Mouse (Mus musculus): ENCODE data around the gene Palmd. TPM values are rescaled to one million over a fixed set of nuclear protein-coding genes. Genes with fewer than 3 reads are reported as not detected.
A peak's percentile ranks its signal among the peaks of the same experiment; 100 is the strongest.

Palmd gene
- polyA plus RNA-seq, 1 experiment from 2014 or later = 15.9 TPM

- H3K4me1 ChIP-seq (ENCODE audit: control insufficient read depth, insufficient read depth, low read length) = peaks cover 6% of the 10 kb centered on the region
- 85% methylated on average over 9 of the region's 9 CpGs for WGBS
- H3K27ac ChIP-seq (ENCODE audit: low read depth, low read length) = no peak overlapping the region
- no peak overlapping the region for H3K4me3 ChIP-seq (ENCODE audit: low read depth, low read length)
- no peaks in the 10 kb centered on the region for H3K9me3 ChIP-seq (replicated peaks; ENCODE audit: control insufficient read depth, low read length)
- no peak for ATAC-seq
- no peaks in the 10 kb centered on the region for H3K36me3 ChIP-seq (ENCODE audit: control insufficient read depth, insufficient read depth, low read length)
- DNase-seq (ENCODE audit: low spot score) = no peak
- H3K9ac ChIP-seq (ENCODE audit: low read length) = no peak overlapping the region
- no peak overlapping the region for H3K4me2 ChIP-seq (ENCODE audit: low read length)
- no peaks in the 10 kb centered on the region for H3K27me3 ChIP-seq (replicated peaks; ENCODE audit: control insufficient read depth, insufficient read depth, low read length)
These were observed 75.9 kb downstream of the Palmd start for GRCm38 (mm10) chr3:116892872-116893271.

GRCm38 (mm10) chr3:116892206-116892563, 76.6 kb downstream of the Palmd start:
- Histone ChIP-seq H3K4me1 (ENCODE audit: control insufficient read depth, insufficient read depth, low read length) (peaks cover 6% of the 10 kb centered on the region), H3K9me3 (replicated peaks; ENCODE audit: control insufficient read depth, low read length) (no peaks in the 10 kb centered on the region), H3K9ac (ENCODE audit: low read length) (no peak overlapping the region), H3K36me3 (ENCODE audit: control insufficient read depth, insufficient read depth, low read length) (no peaks in the 10 kb centered on the region), H3K27ac (ENCODE audit: low read depth, low read length) (no peak overlapping the region), H3K27me3 (replicated peaks; ENCODE audit: control insufficient read depth, insufficient read depth, low read length) (no peaks in the 10 kb centered on the region), H3K4me3 (ENCODE audit: low read depth, low read length) (no peak overlapping the region), H3K4me2 (ENCODE audit: low read length) (peak overlapping the region; percentile 26; the same call in 1 of the 2 replicates)
- peak; percentile 42; the same call in 1 of the 2 replicates for ATAC-seq
- DNase-seq (ENCODE audit: low spot score) = no peak
- 77% methylated on average over 6 of the region's 6 CpGs for WGBS

GRCm38 (mm10) chr3:116891436-116892205, 77.2 kb downstream of the Palmd start:
- Histone ChIP-seq H3K27me3 (replicated peaks; ENCODE audit: control insufficient read depth, insufficient read depth, low read length) (no peaks in the 10 kb centered on the region), H3K4me1 (ENCODE audit: control insufficient read depth, insufficient read depth, low read length) (peaks cover 6% of the 10 kb centered on the region), H3K4me3 (ENCODE audit: low read depth, low read length) (no peak overlapping the region), H3K36me3 (ENCODE audit: control insufficient read depth, insufficient read depth, low read length) (no peaks in the 10 kb centered on the region), H3K9ac (ENCODE audit: low read length) (no peak overlapping the region), H3K9me3 (replicated peaks; ENCODE audit: control insufficient read depth, low read length) (no peaks in the 10 kb centered on the region), H3K27ac (ENCODE audit: low read depth, low read length) (no peak overlapping the region), H3K4me2 (ENCODE audit: low read length) (peak overlapping the region; percentile 26; the same call in 1 of the 2 replicates)
- 47% methylated on average over 17 of the region's 17 CpGs for WGBS
- ATAC-seq = peak; percentile 62
- DNase-seq (ENCODE audit: low spot score) = peak; percentile 34

- no peak overlapping the region for H3K4me2 ChIP-seq (ENCODE audit: low read length)
- H3K9me3 ChIP-seq (replicated peaks; ENCODE audit: control insufficient read depth, low read length) = no peaks in the 10 kb centered on the region
- H3K4me3 ChIP-seq (ENCODE audit: low read depth, low read length) = no peak overlapping the region
- no peak overlapping the region for H3K9ac ChIP-seq (ENCODE audit: low read length)
- DNase-seq (ENCODE audit: low spot score) (no peak), ATAC-seq (no peak)
- H3K36me3 ChIP-seq (ENCODE audit: control insufficient read depth, insufficient read depth, low read length) = no peaks in the 10 kb centered on the region
- peaks cover 6% of the 10 kb centered on the region for H3K4me1 ChIP-seq (ENCODE audit: control insufficient read depth, insufficient read depth, low read length)
- WGBS = 96% methylated on average over 4 of the region's 4 CpGs
- no peaks in the 10 kb centered on the region for H3K27me3 ChIP-seq (replicated peaks; ENCODE audit: control insufficient read depth, insufficient read depth, low read length)
- no peak overlapping the region for H3K27ac ChIP-seq (ENCODE audit: low read depth, low read length)
These were observed 78.2 kb downstream of the Palmd start for GRCm38 (mm10) chr3:116890576-116890975.

- H3K27me3 ChIP-seq (replicated peaks; ENCODE audit: control insufficient read depth, insufficient read depth, low read length) = no peaks in the 10 kb centered on the region
- H3K4me2 ChIP-seq (ENCODE audit: low read length) = no peak overlapping the region
- DNase-seq (ENCODE audit: low spot score) (no peak), ATAC-seq (no peak)
- no peak overlapping the region for H3K4me3 ChIP-seq (ENCODE audit: low read depth, low read length)
- no peaks in the 10 kb centered on the region for H3K9me3 ChIP-seq (replicated peaks; ENCODE audit: control insufficient read depth, low read length)
- H3K36me3 ChIP-seq (ENCODE audit: control insufficient read depth, insufficient read depth, low read length) = no peaks in the 10 kb centered on the region
- no peak overlapping the region for H3K27ac ChIP-seq (ENCODE audit: low read depth, low read length)
- H3K4me1 ChIP-seq (ENCODE audit: control insufficient read depth, insufficient read depth, low read length) = peaks cover 6% of the 10 kb centered on the region
- WGBS = 82% methylated on average over 7 of the region's 7 CpGs
- H3K9ac ChIP-seq (ENCODE audit: low read length) = no peak overlapping the region
These were observed 79.4 kb downstream of the Palmd start for GRCm38 (mm10) chr3:116889358-116889757.

GRCm38 (mm10) chr3:116884941-116885340, 83.8 kb downstream of the Palmd start:
- ATAC-seq (no peak), DNase-seq (ENCODE audit: low spot score) (no peak)
- H3K4me2 ChIP-seq (ENCODE audit: low read length) = no peak overlapping the region
- H3K27me3 ChIP-seq (replicated peaks; ENCODE audit: control insufficient read depth, insufficient read depth, low read length) = no peaks in the 10 kb centered on the region
- H3K4me1 ChIP-seq (ENCODE audit: control insufficient read depth, insufficient read depth, low read length) = no peaks in the 10 kb centered on the region
- H3K36me3 ChIP-seq (ENCODE audit: control insufficient read depth, insufficient read depth, low read length) = no peaks in the 10 kb centered on the region
- H3K4me3 ChIP-seq (ENCODE audit: low read depth, low read length) = no peak overlapping the region
- WGBS = 86% methylated on average over 8 of the region's 8 CpGs
- no peak overlapping the region for H3K9ac ChIP-seq (ENCODE audit: low read length)
- no peaks in the 10 kb centered on the region for H3K9me3 ChIP-seq (replicated peaks; ENCODE audit: control insufficient read depth, low read length)
- no peak overlapping the region for H3K27ac ChIP-seq (ENCODE audit: low read depth, low read length)

GRCm38 (mm10) chr3:116882221-116882960, 86.4 kb downstream of the Palmd start:
- no peaks in the 10 kb centered on the region for H3K4me1 ChIP-seq (ENCODE audit: control insufficient read depth, insufficient read depth, low read length)
- no peak overlapping the region for H3K27ac ChIP-seq (ENCODE audit: low read depth, low read length)
- no peak for ATAC-seq
- WGBS = 95% methylated on average over 14 of the region's 14 CpGs
- no peak for DNase-seq (ENCODE audit: low spot score)
- no peak overlapping the region for H3K9ac ChIP-seq (ENCODE audit: low read length)
- no peaks in the 10 kb centered on the region for H3K9me3 ChIP-seq (replicated peaks; ENCODE audit: control insufficient read depth, low read length)
- no peaks in the 10 kb centered on the region for H3K36me3 ChIP-seq (ENCODE audit: control insufficient read depth, insufficient read depth, low read length)
- no peaks in the 10 kb centered on the region for H3K27me3 ChIP-seq (replicated peaks; ENCODE audit: control insufficient read depth, insufficient read depth, low read length)
- H3K4me3 ChIP-seq (ENCODE audit: low read depth, low read length) = no peak overlapping the region
- H3K4me2 ChIP-seq (ENCODE audit: low read length) = no peak overlapping the region

- Histone ChIP-seq H3K9ac (ENCODE audit: low read length) (no peak overlapping the region), H3K4me1 (ENCODE audit: control insufficient read depth, insufficient read depth, low read length) (no peaks in the 10 kb centered on the region), H3K9me3 (replicated peaks; ENCODE audit: control insufficient read depth, low read length) (no peaks in the 10 kb centered on the region), H3K27me3 (replicated peaks; ENCODE audit: control insufficient read depth, insufficient read depth, low read length) (no peaks in the 10 kb centered on the region), H3K4me2 (ENCODE audit: low read length) (no peak overlapping the region), H3K36me3 (ENCODE audit: control insufficient read depth, insufficient read depth, low read length) (no peaks in the 10 kb centered on the region), H3K4me3 (ENCODE audit: low read depth, low read length) (no peak overlapping the region), H3K27ac (ENCODE audit: low read depth, low read length) (no peak overlapping the region)
- no peak for ATAC-seq
- 18% methylated on average over 3 of the region's 3 CpGs for WGBS
- no peak for DNase-seq (ENCODE audit: low spot score)
These were observed 98.4 kb downstream of the Palmd start for GRCm38 (mm10) chr3:116870372-116870771.

All from forebrain, embryonic 14.5 days (tissue).